Mouse (Mus musculus) embryo, embryonic 11 days (tissue): Measurements from ENCODE around the gene Rexo4.

Experiments used
- DNase-seq: peaks from one replicate; pipeline ENCODE4 v3.0.0-alpha.2; 2015

The Rexo4 gene

GRCm38 (mm10) chr2:26943253-26943652 lies 20.9 kb downstream of the Rexo4 start:
- DNase-seq, result no peak

- DNase-seq, result no peak
These were observed 22.6 kb downstream of the Rexo4 start for GRCm38 (mm10) chr2:26941539-26941938.

GRCm38 (mm10) chr2:26936425-26936824 lies 27.8 kb downstream of the Rexo4 start:
- DNase-seq, result no peak

- DNase-seq, result no peak
These were observed 28.9 kb downstream of the Rexo4 start for GRCm38 (mm10) chr2:26935286-26935685.

GRCm38 (mm10) chr2:26933304-26934055 lies 30.7 kb downstream of the Rexo4 start, which contains the start of the genes Surf4 and Stkld1:
Gene Surf4, minus strand, starts transcription at chr2:26933928.
Gene Stkld1, plus strand, starts transcription at chr2:26934047.
- peak; percentile 99 for DNase-seq

DNA sequence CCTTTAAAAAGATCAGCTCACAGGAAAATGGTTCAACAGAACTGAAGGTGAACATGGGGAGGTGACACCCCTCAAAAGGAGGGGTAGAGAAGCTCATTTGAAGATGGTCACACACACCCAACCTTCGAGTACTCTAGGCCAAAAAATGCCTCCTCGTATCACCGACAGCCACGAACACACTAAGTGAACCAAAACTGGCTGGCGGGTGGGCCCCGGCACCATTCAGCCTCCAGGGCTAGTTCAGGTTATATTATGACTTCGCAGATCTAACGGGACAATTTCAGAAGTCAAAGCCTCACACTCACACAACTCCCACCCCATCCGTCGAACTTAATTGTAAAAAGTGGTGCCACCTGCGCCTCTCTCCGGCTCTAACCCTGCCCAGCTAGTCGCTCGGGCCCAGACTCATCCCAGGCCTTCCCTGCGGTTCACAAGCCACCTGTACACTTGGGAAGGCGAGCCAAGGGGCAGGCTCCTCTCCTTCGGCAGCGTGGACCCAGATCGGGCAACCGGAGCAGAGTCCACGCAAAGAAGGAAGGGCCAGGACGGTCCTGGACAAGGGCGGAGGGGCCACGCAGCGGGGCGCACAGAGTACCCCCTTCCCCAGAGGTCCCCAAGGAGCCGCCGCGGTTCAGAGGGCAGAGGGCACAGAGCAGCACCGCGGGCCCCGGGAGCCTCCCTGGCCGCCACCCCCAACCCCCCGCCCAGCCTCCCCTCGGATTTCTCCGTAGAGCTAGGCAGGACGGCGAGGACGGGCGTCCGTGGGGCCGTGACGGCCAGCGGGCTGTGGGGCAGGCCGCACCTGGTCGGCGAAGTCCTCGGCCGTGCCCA lies 31.5 kb downstream of the Rexo4 start:
- no peak for DNase-seq

GRCm38 (mm10) chr2:26930390-26930789 lies 33.8 kb downstream of the Rexo4 start:
- peak; percentile 66 for DNase-seq

DNA sequence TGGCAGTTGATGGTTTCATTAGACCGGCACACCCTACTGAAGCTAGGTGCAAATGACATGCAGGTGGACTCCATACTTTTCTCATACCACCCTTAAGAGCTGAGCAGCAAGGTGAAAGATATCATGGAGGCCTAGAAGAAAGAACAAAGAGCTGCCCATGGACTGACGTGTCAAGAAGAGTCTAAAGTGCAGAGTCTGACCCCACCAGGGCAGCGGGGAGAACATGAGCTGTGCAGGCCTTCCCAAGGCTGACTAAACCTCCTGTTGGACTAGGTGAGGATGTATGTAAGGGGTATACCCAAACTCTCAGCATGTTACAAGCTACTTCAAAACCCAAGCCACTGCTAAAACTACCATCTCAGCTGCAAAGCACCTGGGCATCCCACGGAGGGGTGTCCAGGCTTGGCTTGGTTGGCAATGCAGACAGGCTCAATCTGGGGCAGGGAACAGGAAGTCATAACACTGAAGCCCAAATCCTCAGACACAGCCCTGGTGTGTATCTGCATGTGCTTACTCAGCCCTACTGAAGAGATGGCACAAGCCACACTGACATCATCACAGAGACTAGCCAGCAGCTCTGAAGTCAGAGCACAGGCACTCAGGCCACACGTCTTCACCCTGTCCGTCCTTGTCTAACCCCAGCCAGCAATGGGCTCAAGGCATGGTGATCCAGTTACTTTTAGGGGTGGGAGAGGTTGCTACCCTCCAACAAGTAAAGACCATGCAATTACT lies 36.3 kb downstream of the Rexo4 start:
- DNase-seq, result no peak

DNA sequence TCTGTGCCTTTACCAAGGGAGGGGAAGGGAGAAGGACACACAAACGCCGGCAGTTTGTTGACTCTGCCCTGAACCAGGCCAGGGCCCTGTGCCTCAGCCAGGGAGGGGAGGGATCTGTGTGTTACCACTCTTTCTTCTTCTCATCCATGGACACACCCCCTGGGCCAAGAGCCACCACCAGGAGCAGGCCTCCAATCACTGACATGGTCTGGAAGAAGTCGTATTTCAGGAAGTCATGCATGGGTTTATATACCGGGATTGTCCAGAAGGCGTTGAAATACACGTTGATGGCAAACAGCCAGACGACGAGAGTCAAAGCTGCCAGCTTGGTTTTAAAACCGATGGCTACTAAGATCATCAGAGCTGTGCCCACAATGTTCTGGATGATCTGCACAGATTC lies 42.4 kb downstream of the Rexo4 start:
- no peak for DNase-seq

GRCm38 (mm10) chr2:26920190-26920855 lies 43.9 kb downstream of the Rexo4 start:
- no peak for DNase-seq

DNA sequence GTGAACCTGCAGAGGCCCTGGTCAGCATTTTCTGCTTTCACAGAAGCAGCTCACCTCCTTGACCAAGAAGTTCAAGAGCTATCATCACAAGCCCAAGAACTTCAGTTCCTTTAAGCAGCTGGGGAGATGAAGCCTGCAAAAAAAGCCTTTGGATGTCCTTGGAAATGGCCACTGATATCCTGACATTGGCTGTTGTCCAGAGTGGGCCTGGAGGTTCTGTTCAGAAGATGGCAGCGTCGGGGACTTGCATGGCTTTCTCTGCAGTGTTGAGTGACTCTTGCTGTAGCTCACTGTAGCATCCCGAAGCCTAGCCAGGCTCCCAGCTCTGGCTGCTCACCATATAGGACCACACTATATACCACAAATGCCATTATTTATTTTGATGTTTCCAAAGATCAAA lies 44.5 kb downstream of the Rexo4 start:
- no peak for DNase-seq

- no peak for DNase-seq
These were observed 47.4 kb downstream of the Rexo4 start for GRCm38 (mm10) chr2:26916738-26917137.

DNA sequence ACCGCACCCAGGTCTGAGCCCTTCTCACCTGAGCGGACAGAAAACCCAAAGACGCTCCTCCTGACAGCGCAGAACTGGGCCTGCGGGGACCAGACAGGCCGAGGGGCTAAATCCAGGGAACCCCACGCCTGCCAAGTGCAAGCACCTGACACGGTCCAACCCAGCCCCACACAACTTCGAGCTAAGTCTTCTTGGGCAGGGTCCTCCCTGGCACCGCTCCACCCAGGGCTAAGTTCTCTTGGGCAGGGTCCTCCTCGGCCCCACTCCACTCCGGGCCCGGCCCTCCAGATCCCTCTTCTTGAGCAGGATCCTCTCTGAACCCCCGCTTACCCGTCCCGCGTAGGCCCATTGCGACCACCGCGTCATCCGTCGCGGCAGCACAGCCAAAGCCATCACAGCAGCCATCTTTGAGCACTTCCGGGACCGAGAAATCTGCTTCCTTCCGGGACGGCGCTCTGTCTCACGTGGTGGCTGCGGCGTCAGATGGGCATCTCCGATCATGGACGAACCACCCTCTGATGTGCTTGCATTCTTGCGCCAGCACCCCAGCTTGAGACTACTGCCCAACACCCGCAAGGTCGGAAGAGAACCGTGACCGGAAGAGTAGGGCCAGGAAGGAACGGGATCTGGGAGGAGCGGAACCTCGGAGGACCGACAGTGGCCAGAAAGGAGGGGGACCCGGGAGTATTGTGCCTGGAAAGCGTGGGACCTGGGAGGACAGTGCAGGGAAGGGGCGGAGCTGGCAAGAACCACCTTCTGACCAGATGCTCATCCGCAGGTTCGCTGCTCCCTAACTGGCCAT lies 48.1 kb downstream of the Rexo4 start, which contains the start of the genes Surf2 and Surf1:
Gene Surf2 (plus strand): TSS at position 441 of the 802 bp plus-strand sequence.
Gene Surf1 (minus strand): TSS at position 604 of the 802 bp plus-strand sequence.
- DNase-seq, result peak; percentile 89

- DNase-seq, result no peak
These were observed 49.8 kb downstream of the Rexo4 start for GRCm38 (mm10) chr2:26914148-26914941.

- DNase-seq, result no peak
These were observed 50.6 kb downstream of the Rexo4 start for GRCm38 (mm10) chr2:26913416-26914147.

GRCm38 (mm10) chr2:26912253-26912770 lies 51.9 kb downstream of the Rexo4 start:
- DNase-seq, result no peak

GRCm38 (mm10) chr2:26910994-26911765 lies 53.0 kb downstream of the Rexo4 start:
- peak; percentile 75 for DNase-seq

GRCm38 (mm10) chr2:26910124-26910993 lies 53.8 kb downstream of the Rexo4 start, which contains the start of the genes Med22 and Rpl7a:
Gene Med22, minus strand, starts transcription at chr2:26910677.
Gene Rpl7a, plus strand, starts transcription at chr2:26910764.
- peak; percentile 99 for DNase-seq
